Mouse (Mus musculus): ENCODE results near the gene Gm42372.

GRCm38 (mm10) chr7:16947349-16947895 lies 35.5 kb upstream of the Gm42372 start:
- TF ChIP-seq CTCF (IDR thresholded peaks at IDR 0.05; ENCODE audit: extremely low read depth, insufficient read depth, low read length) (no peak), POLR2A (IDR thresholded peaks at IDR 0.05; ENCODE audit: extremely low read depth, insufficient read depth, low read length) (no peak)

Measured in cortical plate, adult 2 months (tissue).